22 mouse cellular contexts compared by ENCODE assay signal in genomic region chr11:52225986-52226599, GRCm38 (mm10). TPM values are rescaled to one million over a fixed set of nuclear protein-coding genes. Genes with fewer than 3 reads are reported as not detected.
"Had no signal": no experiment of that assay in that cellular context is flagged by ENCODE, and none has a peak within 500 bp of the region (broad histone marks: within the 10 kb centered on the region; RNA-seq: fewer than 3 reads in every experiment).

No protein-coding gene starts in this region.

- H3K36me3 ChIP-seq: limb, embryonic 10.5 days; liver, embryonic 12.5 days; midbrain, embryonic 15.5 days; neural tube, embryonic 13.5 days had no signal

- H3K27ac ChIP-seq: left cerebral cortex, adult 2 months; limb, embryonic 10.5 days; liver, embryonic 12.5 days; macrophage; midbrain, embryonic 15.5 days; neural tube, embryonic 13.5 days had no signal

- H3K9ac ChIP-seq: liver, embryonic 12.5 days; lung, embryonic 14.5 days; midbrain, embryonic 15.5 days; neural tube, embryonic 13.5 days had no signal

- H3K9me3 ChIP-seq: limb, embryonic 10.5 days; liver, embryonic 12.5 days; megakaryocyte, embryonic 14.5 days; midbrain, embryonic 15.5 days; neural tube, embryonic 13.5 days had no signal

- DNase-seq: kidney, adult 18-20 months; kidney, postnatal 14 days; lung, embryonic 14.5 days; lung, postnatal 14 days; retina, postnatal 1 day; right cerebral cortex, postnatal 4 days; spleen, adult 18-20 months had no signal

- H3K4me3 ChIP-seq: left cerebral cortex, adult 2 months; limb, embryonic 10.5 days; liver, embryonic 12.5 days; megakaryocyte, embryonic 14.5 days; midbrain, embryonic 15.5 days; neural tube, embryonic 13.5 days had no signal

- H3K4me2 ChIP-seq: liver, embryonic 12.5 days; lung, embryonic 14.5 days; midbrain, embryonic 11.5 days; midbrain, embryonic 15.5 days; neural tube, embryonic 13.5 days had no signal

RNA-seq across cellular contexts. Expression of gene Olfr1371, which starts 12.3 kb away (rescaled TPM):
- total RNA-seq: layer of hippocampus, postnatal 25 days; left cerebral cortex, adult 2 months; left cerebral cortex, postnatal 14 days; monocyte, adult 5-6 weeks had no signal
- polyA plus RNA-seq: kidney, embryonic 14.5 days; limb, embryonic 10.5 days; limb, embryonic 14.5 days; liver, embryonic 12.5 days; liver, embryonic 16.5 days; lung, embryonic 14.5 days; macrophage; midbrain, embryonic 11.5 days; midbrain, embryonic 15.5 days; neural tube, embryonic 13.5 days; stomach, embryonic 14.5 days had no signal
